Mouse (Mus musculus) lung, postnatal 25 days (tissue): ENCODE measurements around the gene Gm14137.

ENCODE experiments used
- DNase-seq: peaks from one replicate; pipeline ENCODE4 v3.0.0; 2022; ENCODE audit warnings: low spot score

Gene Gm14137

GRCm38 (mm10) chr2:119173991-119174651 lies at the start of gene Gm14137:
Gene Gm14137, plus strand, starts transcription at chr2:119174509.
- no peak for DNase-seq

GRCm38 (mm10) chr2:119136346-119136898 lies 37.9 kb upstream of the Gm14137 start:
- no peak for DNase-seq

- no peak for DNase-seq
Measured at GRCm38 (mm10) chr2:119145199-119145598, 29.1 kb upstream of the Gm14137 start.

GRCm38 (mm10) chr2:119146435-119146834 lies 27.9 kb upstream of the Gm14137 start:
- no peak for DNase-seq

- no peak for DNase-seq
Measured at GRCm38 (mm10) chr2:119147160-119147678, 27.1 kb upstream of the Gm14137 start.

GRCm38 (mm10) chr2:119147775-119148174 lies 26.5 kb upstream of the Gm14137 start:
- no peak for DNase-seq

GRCm38 (mm10) chr2:119152255-119152654 lies 22.1 kb upstream of the Gm14137 start:
- no peak for DNase-seq

- no peak for DNase-seq
Measured at GRCm38 (mm10) chr2:119154683-119155082, 19.6 kb upstream of the Gm14137 start.

GRCm38 (mm10) chr2:119155388-119155787 lies 18.9 kb upstream of the Gm14137 start:
- DNase-seq, result no peak

- DNase-seq, result no peak
Measured at GRCm38 (mm10) chr2:119156081-119156680, 18.1 kb upstream of the Gm14137 start.

GRCm38 (mm10) chr2:119156681-119157572 lies 17.4 kb upstream of the Gm14137 start, which contains the start of gene Rmdn3:
Gene Rmdn3, minus strand, starts transcription at chr2:119157034.
- DNase-seq, result peak; percentile 94

- DNase-seq, result no peak
Measured at GRCm38 (mm10) chr2:119157836-119158235, 16.5 kb upstream of the Gm14137 start.

GRCm38 (mm10) chr2:119161247-119161646 lies 13.1 kb upstream of the Gm14137 start:
- DNase-seq, result peak; percentile 69

GRCm38 (mm10) chr2:119163135-119163534 lies 11.2 kb upstream of the Gm14137 start:
- DNase-seq, result no peak

- DNase-seq, result no peak
Measured at GRCm38 (mm10) chr2:119163999-119164398, 10.3 kb upstream of the Gm14137 start.

GRCm38 (mm10) chr2:119165401-119165800 lies 8.9 kb upstream of the Gm14137 start:
- no peak for DNase-seq

- DNase-seq, result peak; percentile 59
Measured at GRCm38 (mm10) chr2:119166901-119167865, 7.1 kb upstream of the Gm14137 start, which contains the start of gene Gchfr. Gene Gchfr, plus strand, starts transcription at chr2:119167773.

- no peak for DNase-seq
Measured at GRCm38 (mm10) chr2:119167866-119168256, 6.4 kb upstream of the Gm14137 start.

GRCm38 (mm10) chr2:119170282-119170681 lies 4.0 kb upstream of the Gm14137 start:
- DNase-seq, result no peak

- DNase-seq, result no peak
Measured at GRCm38 (mm10) chr2:119171574-119171973, 2.7 kb upstream of the Gm14137 start.

GRCm38 (mm10) chr2:119172446-119172845 lies 1.9 kb upstream of the Gm14137 start:
- no peak for DNase-seq
